8 mouse cellular contexts compared by ENCODE assay signal in the genomic region with DNA sequence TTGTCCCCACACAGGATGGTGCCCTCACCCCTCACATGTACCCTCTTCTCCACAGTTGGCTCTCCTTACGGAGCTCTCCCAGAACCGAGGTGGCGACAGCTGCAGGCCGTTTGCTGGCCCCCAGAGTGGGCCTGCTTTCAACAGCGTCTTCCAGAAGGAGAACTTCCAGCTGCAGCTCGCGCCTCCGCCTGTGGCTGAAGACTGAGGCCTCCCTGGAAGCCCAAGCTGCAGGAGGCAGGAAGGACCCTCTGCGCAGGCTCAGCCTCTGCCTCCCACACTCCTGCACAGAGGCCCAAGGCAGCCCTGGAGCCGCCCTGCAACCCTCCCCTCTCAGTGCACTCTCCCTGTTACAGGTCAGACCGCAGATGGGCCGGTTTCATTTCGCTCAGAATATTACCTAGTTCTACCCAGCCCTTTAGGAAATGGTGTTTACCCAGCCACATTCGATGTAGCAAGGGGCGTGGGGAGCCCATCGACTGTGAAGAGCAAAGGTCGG. TPM values are rescaled to one million over a fixed set of nuclear protein-coding genes. Genes with fewer than 3 reads are reported as not detected.
DNase-seq lines count a peak whose midpoint lies in the region; ATAC-seq and TF ChIP-seq lines count a peak whose summit lies in the region.

No protein-coding gene starts in this region.

- intact Hi-C loops in heart, postnatal 14 days (cut with DNase I) = loop anchor here (5.0 kb wide), 1 partner anchor 48 kb away; a partner anchor contains a TSS

- H3K9me3 ChIP-seq in forebrain, embryonic 13.5 days (replicated peaks) = no peaks in the 10 kb centered on the region
- H3K9me3 ChIP-seq in stomach, postnatal 0 days (ENCODE audit: control insufficient read depth, low read length) = no peaks in the 10 kb centered on the region

- no peak; the same call in 1 of the 2 replicates for TF ChIP-seq CTCF in stomach, postnatal 0 days (IDR thresholded peaks at IDR 0.05; ENCODE audit: low read depth)

- DNase-seq in layer of hippocampus, adult 9-11 months = peak; percentile 53
- no peak for DNase-seq in layer of hippocampus, postnatal 36 days
- DNase-seq in heart, postnatal 14 days = peak; percentile 74 to 80
- peak; percentile 80 to 85 for DNase-seq in kidney, postnatal 36 days
- DNase-seq in lung, postnatal 25 days (ENCODE audit: low spot score) = peak; percentile 56
- peak; percentile 63 for DNase-seq in stomach, postnatal 0 days (ENCODE audit: low spot score)
- DNase-seq in retina, postnatal 1 day = no peak

- WGBS in forebrain, embryonic 13.5 days = 55% methylated on average over 17 of the region's 17 CpGs
- 22% methylated on average over 17 of the region's 17 CpGs for WGBS in stomach, postnatal 0 days

- peak; percentile 29; the same call in 1 of the 2 replicates for ATAC-seq in forebrain, embryonic 13.5 days
- ATAC-seq in stomach, postnatal 0 days (ENCODE audit: low FRiP score, low TSS enrichment) = peak; percentile 76

- H3K4me3 ChIP-seq in forebrain, embryonic 13.5 days = no peak overlapping the region
- H3K4me3 ChIP-seq in stomach, postnatal 0 days (ENCODE audit: low read depth, low read length) = no peak overlapping the region

- peak overlapping the region; percentile 59 for H3K27ac ChIP-seq in forebrain, embryonic 13.5 days
- peak overlapping the region; percentile 76 for H3K27ac ChIP-seq in stomach, postnatal 0 days (replicated peaks)

- peaks cover 20% of the 10 kb centered on the region for H3K36me3 ChIP-seq in forebrain, embryonic 13.5 days (ENCODE audit: poor library complexity, severe bottlenecking)
- no peaks in the 10 kb centered on the region for H3K36me3 ChIP-seq in stomach, postnatal 0 days (ENCODE audit: control insufficient read depth, insufficient read depth, low read length)

- 0 out of 2 replicates have a peak overlapping the region, but pooled peaks have one; percentile 40 for H3K9ac ChIP-seq in forebrain, embryonic 13.5 days
- H3K9ac ChIP-seq in stomach, postnatal 0 days (ENCODE audit: low read length) = peak overlapping the region; percentile 50

- TF ChIP-seq EP300 in stomach, postnatal 0 days (optimal IDR thresholded peaks at IDR 0.05) = no peak

- no peaks in the 10 kb centered on the region for H3K27me3 ChIP-seq in forebrain, embryonic 13.5 days
- H3K27me3 ChIP-seq in stomach, postnatal 0 days (ENCODE audit: control insufficient read depth, insufficient read depth, low read length) = no peaks in the 10 kb centered on the region

- no peak overlapping the region for H3K4me2 ChIP-seq in forebrain, embryonic 13.5 days
- H3K4me2 ChIP-seq in stomach, postnatal 0 days (replicated peaks; ENCODE audit: low read depth) = peak overlapping the region; percentile 32

- peaks cover 8% of the 10 kb centered on the region; the same call in 1 of the 2 replicates for H3K4me1 ChIP-seq in forebrain, embryonic 13.5 days
- 0 out of 2 replicates have a peak, but pooled peaks cover 4% of the 10 kb centered on the region for H3K4me1 ChIP-seq in stomach, postnatal 0 days (replicated peaks; ENCODE audit: control insufficient read depth, insufficient read depth)

RNA-seq across cellular contexts. Expression of a gene that starts 50.4 kb away (rescaled TPM):
- total RNA-seq in layer of hippocampus, postnatal 36 days (2021) = 10 to 100 TPM; 35.8 to 42.4 TPM
- 32.1 and 38.8 TPM in 2 replicates for polyA plus RNA-seq in forebrain, embryonic 13.5 days (2015; fragmentation: Nextera tagmentation; extraction: Ambion mirVana)
- total RNA-seq in heart, postnatal 14 days (2021) = 10 to 100 TPM; 29.0 to 31.1 TPM
- polyA plus RNA-seq in stomach, postnatal 0 days (2015; fragmentation: Nextera tagmentation; extraction: Ambion mirVana) = 9.6 and 10.3 TPM in 2 replicates

Comparison
In these comparisons a context has a peak if more than half of its experiments do, and no peak if none do; other contexts are left out.
1. DNase-seq: peak in layer of hippocampus, adult 9-11 months (single experiment), heart, postnatal 14 days (2 of 2), kidney, postnatal 36 days (2 of 2), lung, postnatal 25 days (single experiment) and stomach, postnatal 0 days (single experiment); none in layer of hippocampus, postnatal 36 days (0 of 2) and retina, postnatal 1 day (single experiment).